Mouse (Mus musculus) hindbrain, embryonic 14.5 days (tissue): ENCODE data around the gene Rgs3. TPM values are rescaled to one million over a fixed set of nuclear protein-coding genes. Genes with fewer than 3 reads are reported as not detected.
A peak's percentile ranks its signal among the peaks of the same experiment; 100 is the strongest.
"Not testable (repeated sequence)": the region's sequence is repeated elsewhere in the genome, so short reads cannot be mapped to it uniquely, and the experiment has no call there.

Experiments
- ATAC-seq: fragments of 200-750 bp; cut with Nextera tagmentation; 2 replicates; pipeline ENCODE4 v1.8.0; 2017; ENCODE audit warnings: moderate number of reproducible peaks, mild to moderate bottlenecking, moderate TSS enrichment, moderate library complexity; ENCODE audit not compliant: low FRiP score
- DNase-seq: peaks from one replicate; pipeline ENCODE4 v3.0.0-alpha.2; 2015; ENCODE audit warnings: low spot score
- H3K27ac ChIP-seq: fragments of 300-500 bp; sonication (generic); 2 replicates; pipeline ENCODE4 v1.5.1; 2014; ENCODE audit warnings: mild to moderate bottlenecking, moderate library complexity
- H3K27me3 ChIP-seq: fragments of 300-500 bp; sonication (generic); 2 replicates; pipeline ENCODE4 v1.6.1; 2014; ENCODE audit warnings: mild to moderate bottlenecking, low read length, mixed read lengths; ENCODE audit not compliant: control insufficient read depth, insufficient read depth
- H3K36me3 ChIP-seq: fragments of 300-500 bp; sonication (generic); replicated peaks from 2 replicates; pipeline ENCODE4 v1.6.1; 2014; ENCODE audit not compliant: control insufficient read depth, insufficient read depth
- H3K4me1 ChIP-seq: fragments of 300-500 bp; sonication (generic); replicated peaks from 2 replicates; pipeline ENCODE4 v1.6.1; 2014; ENCODE audit warnings: antibody characterized with exemption, low read length, mixed read lengths; ENCODE audit not compliant: control insufficient read depth, insufficient read depth
- H3K4me2 ChIP-seq: fragments of 300-500 bp; sonication (generic); replicated peaks from 2 replicates; pipeline ENCODE4 v1.6.1; 2014; ENCODE audit warnings: mild to moderate bottlenecking, moderate library complexity
- H3K4me3 ChIP-seq: fragments of 300-500 bp; sonication (generic); replicated peaks from 2 replicates; pipeline ENCODE4 v1.5.1; 2014; ENCODE audit warnings: mild to moderate bottlenecking, low read length
- H3K9ac ChIP-seq: fragments of 300-500 bp; sonication (generic); 2 replicates; pipeline ENCODE4 v1.6.1; 2014
- H3K9me3 ChIP-seq: fragments of 300-500 bp; sonication (generic); 2 replicates; pipeline ENCODE4 v1.6.1; 2016; ENCODE audit warnings: low read length; ENCODE audit not compliant: control insufficient read depth
- WGBS: fragments of 180-500 bp; shearing (Covaris S2); extraction: QIAGEN DNeasy Blood & Tissue Kit; methylation state at CpG from one replicate; pipeline ENCODE4 v1.1.7; 2014; 5-methylcytosine and 5-hydroxymethylcytosine counted together
- polyA plus RNA-seq: library from polyadenylated mRNA; unstranded; fragments of >200 nt; fragmentation: Nextera tagmentation; extraction: Ambion mirVana; gene quantifications from 2 replicates; pipeline ENCODE4 v1.2.1, GENCODE M21; 2014

Gene Rgs3
- polyA plus RNA-seq, 1 experiment from 2014 or later, result 42.9 TPM

GRCm38 (mm10) chr4:62593546-62594240 is 34.0 kb downstream of the Rgs3 start:
- ATAC-seq, H3K36me3 ChIP-seq, DNase-seq, H3K9me3 ChIP-seq, H3K9ac ChIP-seq, H3K4me3 ChIP-seq, H3K4me2 ChIP-seq, H3K4me1 ChIP-seq, H3K27me3 ChIP-seq, H3K27ac ChIP-seq: not testable (repeated sequence)
- 93% methylated on average over 24 of the region's 24 CpGs for WGBS

DNA sequence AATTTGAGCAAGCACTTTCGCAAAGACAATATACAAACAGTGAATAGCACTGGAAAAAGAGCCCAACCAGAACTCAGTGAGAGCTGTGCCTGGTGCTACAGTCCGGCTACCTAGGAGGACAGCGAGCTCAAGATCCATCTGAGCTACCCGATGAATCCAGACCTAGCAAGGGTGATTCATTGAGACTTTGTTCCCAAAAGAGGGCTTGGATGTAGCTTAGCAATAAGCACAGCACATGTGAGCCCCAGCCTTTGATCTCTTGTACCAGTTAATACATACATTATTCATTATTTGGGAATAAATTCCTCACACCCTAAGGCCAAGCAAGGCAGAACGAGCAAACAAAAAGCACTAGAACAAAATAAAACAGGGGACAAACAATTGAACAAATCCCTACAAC is 34.8 kb downstream of the Rgs3 start:
- no peaks in the 10 kb centered on the region for H3K9me3 ChIP-seq
- no peaks in the 10 kb centered on the region for H3K4me1 ChIP-seq
- no peaks in the 10 kb centered on the region for H3K36me3 ChIP-seq
- WGBS, result 51% methylated on average over 5 of the region's 5 CpGs
- no peak for DNase-seq
- H3K27me3 ChIP-seq, result no peaks in the 10 kb centered on the region
- H3K4me2 ChIP-seq, result no peak overlapping the region
- no peak for ATAC-seq
- H3K27ac ChIP-seq, result no peak overlapping the region
- H3K9ac ChIP-seq, result no peak overlapping the region
- no peak overlapping the region for H3K4me3 ChIP-seq

DNA sequence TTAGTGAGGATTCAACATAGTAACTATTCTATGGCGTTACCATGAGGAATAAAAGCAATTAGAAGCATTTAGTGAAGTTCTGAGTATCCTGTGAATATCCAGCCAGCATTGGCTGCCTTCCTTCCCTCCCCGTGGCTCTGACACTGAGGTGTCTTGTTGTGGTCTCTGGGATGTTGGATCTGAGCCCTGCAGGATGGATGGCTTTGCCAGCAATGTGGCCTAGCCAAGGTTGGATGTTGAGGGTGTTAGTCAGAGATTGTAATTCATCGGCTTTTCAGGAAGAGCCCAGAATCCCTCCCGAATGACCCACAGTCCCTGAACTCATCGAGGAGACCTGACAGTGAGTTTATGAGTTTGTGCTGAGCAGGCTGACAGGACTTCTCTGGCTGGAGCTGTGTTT is 36.4 kb downstream of the Rgs3 start:
- WGBS, result 70% methylated on average over 5 of the region's 5 CpGs
- no peak for DNase-seq
- ATAC-seq, result no peak

GRCm38 (mm10) chr4:62600549-62600948 is 40.9 kb downstream of the Rgs3 start:
- Histone ChIP-seq H3K9ac (no peak overlapping the region), H3K27me3 (no peaks in the 10 kb centered on the region), H3K4me1 (no peaks in the 10 kb centered on the region), H3K4me3 (no peak overlapping the region), H3K9me3 (no peaks in the 10 kb centered on the region), H3K36me3 (no peaks in the 10 kb centered on the region), H3K27ac (no peak overlapping the region), H3K4me2 (no peak overlapping the region)
- 91% methylated on average over 1 of the region's 1 CpGs for WGBS
- no peak for DNase-seq
- ATAC-seq, result no peak

More for the DNA sequence above, 36.4 kb downstream of the Rgs3 start:
- H3K9me3 ChIP-seq, result no peaks in the 10 kb centered on the region
- no peaks in the 10 kb centered on the region for H3K4me1 ChIP-seq
- H3K4me2 ChIP-seq, result no peak overlapping the region
- H3K4me3 ChIP-seq, result no peak overlapping the region
- H3K36me3 ChIP-seq, result no peaks in the 10 kb centered on the region
- H3K9ac ChIP-seq, result no peak overlapping the region
- no peak overlapping the region for H3K27ac ChIP-seq
- H3K27me3 ChIP-seq, result no peaks in the 10 kb centered on the region

DNA sequence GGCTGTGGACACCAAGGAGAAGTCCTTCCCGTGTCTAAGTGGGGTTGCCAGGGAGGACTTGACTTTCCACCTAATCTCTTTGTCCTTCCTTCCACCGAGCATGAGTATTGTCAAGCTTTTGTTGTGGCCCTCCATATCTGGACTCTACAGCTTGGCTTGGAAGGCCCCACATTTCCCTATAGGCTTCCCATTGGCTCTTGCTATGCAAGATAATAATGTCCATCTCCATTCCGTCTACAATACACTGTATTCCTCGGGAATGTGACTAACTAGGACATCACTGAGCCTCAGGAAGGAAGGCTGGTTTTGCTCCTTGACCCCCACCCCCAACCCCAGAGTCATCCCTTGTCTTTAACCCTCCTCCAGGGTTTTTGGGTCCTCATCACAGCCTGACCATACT is 44.0 kb downstream of the Rgs3 start:
- no peak for DNase-seq
- Histone ChIP-seq H3K36me3 (no peaks in the 10 kb centered on the region), H3K27me3 (no peaks in the 10 kb centered on the region), H3K27ac (no peak overlapping the region), H3K9me3 (no peaks in the 10 kb centered on the region), H3K4me3 (no peak overlapping the region), H3K4me2 (no peak overlapping the region), H3K4me1 (peaks cover 30% of the 10 kb centered on the region), H3K9ac (no peak overlapping the region)
- ATAC-seq, result no peak
- 94% methylated on average over 4 of the region's 4 CpGs for WGBS

DNA sequence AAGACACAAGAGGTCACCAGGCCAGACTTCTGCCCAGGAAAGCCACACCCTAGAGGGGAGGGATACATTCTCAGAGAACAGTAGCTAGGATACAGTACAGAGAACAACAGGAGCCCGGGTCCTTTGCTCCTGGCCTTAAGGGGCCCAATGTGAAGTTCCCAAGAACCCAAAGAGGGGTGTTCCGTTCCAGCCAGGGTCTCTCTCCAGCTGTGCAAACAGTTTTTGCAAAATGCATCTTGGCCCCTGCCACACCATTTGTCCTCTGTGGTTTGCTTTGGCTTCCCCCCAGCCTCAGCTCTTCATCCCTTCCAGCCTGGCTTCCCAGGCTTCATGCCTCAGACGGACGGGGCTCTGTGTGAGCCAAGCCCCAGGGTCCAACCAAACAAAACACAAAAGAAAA is 44.4 kb downstream of the Rgs3 start:
- H3K27ac ChIP-seq, result no peak overlapping the region
- peaks cover 30% of the 10 kb centered on the region for H3K4me1 ChIP-seq
- no peak overlapping the region for H3K9ac ChIP-seq
- no peaks in the 10 kb centered on the region for H3K9me3 ChIP-seq
- no peak for ATAC-seq
- H3K4me3 ChIP-seq, result no peak overlapping the region
- WGBS, result 68% methylated on average over 4 of the region's 4 CpGs
- no peak overlapping the region for H3K4me2 ChIP-seq
- H3K36me3 ChIP-seq, result no peaks in the 10 kb centered on the region
- no peaks in the 10 kb centered on the region for H3K27me3 ChIP-seq
- no peak for DNase-seq

DNA sequence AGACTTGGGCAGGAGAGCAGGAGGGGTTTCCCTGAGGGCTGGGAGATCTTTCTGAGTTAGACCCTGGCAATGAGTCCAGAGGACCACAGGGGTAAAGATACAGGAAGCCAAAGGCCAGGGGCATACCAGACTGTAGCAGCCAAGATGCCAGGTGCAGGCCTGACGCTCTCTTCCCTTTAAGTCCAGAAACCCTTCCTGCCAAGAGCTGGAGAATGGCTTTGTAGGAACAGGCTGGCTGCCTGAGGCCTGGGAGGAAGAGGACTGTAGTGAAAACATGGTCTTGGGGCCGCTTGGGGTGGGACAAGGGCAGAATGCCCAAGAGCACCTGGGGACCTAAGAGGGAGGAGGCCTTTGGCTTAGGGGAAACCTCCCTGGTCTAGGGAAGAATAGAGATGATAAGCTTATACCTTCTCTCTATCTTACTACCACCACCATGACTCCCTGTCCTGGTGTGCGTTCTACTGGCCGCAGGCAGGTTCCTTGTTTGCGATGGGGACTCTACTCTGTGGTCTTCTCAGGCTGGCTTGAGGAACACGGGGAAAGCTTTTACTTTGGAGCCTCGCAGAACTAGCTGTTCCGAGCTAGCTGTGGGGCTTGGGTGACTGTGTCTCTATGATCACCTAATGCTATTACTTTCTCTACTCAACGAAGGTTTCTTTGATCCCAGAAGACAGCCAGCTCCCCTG is 46.4 kb downstream of the Rgs3 start:
- Histone ChIP-seq H3K9ac (no peak overlapping the region), H3K9me3 (no peaks in the 10 kb centered on the region), H3K27ac (peak overlapping the region; percentile 75), H3K4me2 (no peak overlapping the region), H3K4me3 (no peak overlapping the region), H3K4me1 (peaks cover 30% of the 10 kb centered on the region), H3K36me3 (no peaks in the 10 kb centered on the region), H3K27me3 (no peaks in the 10 kb centered on the region)
- DNase-seq (no peak), ATAC-seq (no peak)
- 86% methylated on average over 9 of the region's 9 CpGs for WGBS

DNA sequence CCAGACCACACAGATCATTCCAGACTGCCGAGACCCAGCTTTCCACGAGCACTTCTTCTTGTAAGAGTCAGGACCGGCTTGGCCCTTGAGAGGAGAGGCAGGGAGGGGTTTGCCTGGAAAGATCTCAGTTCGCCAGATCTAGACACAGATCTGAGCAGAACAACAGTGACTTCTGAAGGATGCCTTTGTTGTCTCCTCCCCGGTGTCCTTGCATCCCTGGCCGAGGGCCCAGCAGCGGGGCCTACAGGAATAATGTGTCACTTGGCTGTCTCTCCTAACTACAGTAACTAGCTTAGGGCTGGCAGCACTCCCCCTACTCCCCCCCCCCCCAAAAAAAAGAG is 46.9 kb downstream of the Rgs3 start:
- 50% methylated on average over 7 of the region's 7 CpGs for WGBS
- Histone ChIP-seq H3K4me2 (no peak overlapping the region), H3K9ac (no peak overlapping the region), H3K27ac (peak overlapping the region; percentile 75), H3K4me1 (peaks cover 30% of the 10 kb centered on the region), H3K36me3 (no peaks in the 10 kb centered on the region), H3K27me3 (no peaks in the 10 kb centered on the region), H3K9me3 (no peaks in the 10 kb centered on the region), H3K4me3 (no peak overlapping the region)
- DNase-seq (no peak), ATAC-seq (peak; percentile 44; the same call in 1 of the 2 replicates)

DNA sequence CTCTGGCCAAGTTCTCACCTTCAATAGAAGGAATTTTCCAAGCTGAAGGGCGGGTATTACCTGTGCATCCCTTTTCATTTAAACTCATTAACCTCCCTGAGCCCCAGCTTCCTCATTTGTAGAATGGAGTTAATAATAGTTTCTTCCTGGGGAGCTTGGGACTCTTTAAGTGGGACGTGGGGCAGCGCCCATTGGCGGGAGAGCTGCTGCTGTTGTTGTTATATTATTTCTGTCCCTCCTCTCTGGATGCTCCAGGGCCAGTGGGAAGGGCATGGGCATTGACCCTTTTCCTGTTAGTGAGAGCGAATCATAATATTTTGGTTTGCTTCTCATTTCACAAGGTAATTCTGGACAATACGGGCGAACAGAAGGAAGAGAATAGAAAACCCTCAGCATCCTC is 47.3 kb downstream of the Rgs3 start:
- no peak for DNase-seq
- Histone ChIP-seq H3K27me3 (no peaks in the 10 kb centered on the region), H3K27ac (peak overlapping the region; percentile 62; the same call in 1 of the 2 replicates), H3K4me2 (no peak overlapping the region), H3K9me3 (no peaks in the 10 kb centered on the region), H3K36me3 (no peaks in the 10 kb centered on the region), H3K9ac (no peak overlapping the region), H3K4me3 (no peak overlapping the region), H3K4me1 (peaks cover 30% of the 10 kb centered on the region)
- no peak for ATAC-seq
- WGBS, result 75% methylated on average over 7 of the region's 7 CpGs
